Mouse (Mus musculus) left cerebral cortex, postnatal 10 days (tissue): ENCODE measurements at regions not wholly inside any gene's neighbourhood (a gene's known extent, or its start where the extent isn't known, plus 50 kb on each side); places are given as distances from the start of the nearest gene placed in this dataset.
A peak's percentile ranks its signal among the peaks of the same experiment; 100 is the strongest.

ENCODE experiments used
- DNase-seq, 2 experiments: peaks; one replicate each; pipeline ENCODE4 v3.0.0; 2021 to 2022; ENCODE audit warnings: low spot score in 2 of 2, mixed read lengths in 1 of 2; ENCODE audit errors: extremely low spot score in 1 of 2
- intact Hi-C: fragments of 180-260 bp; cut with DNase I; formaldehyde crosslinking; loops from one replicate; pipeline ENCODE4 v1.15.1; 2025

- intact Hi-C loops: no loop called here
Measured at GRCm38 (mm10) chr6:94413987-94414360, 86.2 kb upstream of the Slc25a26 start.

DNA sequence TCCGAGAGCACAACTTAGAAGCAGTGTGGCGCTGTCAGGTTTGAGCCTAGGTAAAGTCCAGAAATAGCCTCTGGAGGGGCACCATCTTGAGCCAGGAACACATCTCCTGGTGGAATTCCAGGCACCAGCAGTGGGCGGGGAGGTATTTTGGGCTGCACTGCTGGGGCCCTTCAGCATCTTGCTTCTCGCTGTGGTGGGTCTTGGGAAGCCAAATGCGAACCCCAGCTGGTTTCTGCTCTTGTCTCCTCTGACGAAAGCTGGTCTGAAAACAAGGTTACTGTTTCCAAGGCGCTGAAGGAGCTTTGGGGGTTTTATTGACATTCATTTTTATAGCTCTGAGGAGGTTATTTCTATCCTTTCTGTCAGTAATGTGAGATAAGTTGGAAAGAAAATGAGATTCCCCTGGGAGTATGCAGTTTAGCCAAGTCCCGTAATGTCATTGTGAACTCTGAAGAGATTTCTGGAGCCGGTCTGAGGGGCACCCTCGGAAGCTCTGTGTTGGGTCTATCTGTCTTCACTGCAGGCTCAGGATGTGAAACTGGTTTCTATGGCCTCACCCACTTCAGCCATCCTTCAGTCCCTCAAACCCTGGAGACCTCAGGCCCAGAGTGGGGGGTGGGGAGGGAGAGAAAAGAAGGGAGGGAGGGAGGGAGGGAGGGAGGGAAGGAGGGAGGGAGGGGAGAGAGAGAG, 86.7 kb upstream of the Slc25a26 start:
- intact Hi-C loops: no loop called here
- peak; percentile 47 to 59 for DNase-seq

More at GRCm38 (mm10) chr6:94413987-94414360, 86.2 kb upstream of the Slc25a26 start:
- DNase-seq: no peak

DNA sequence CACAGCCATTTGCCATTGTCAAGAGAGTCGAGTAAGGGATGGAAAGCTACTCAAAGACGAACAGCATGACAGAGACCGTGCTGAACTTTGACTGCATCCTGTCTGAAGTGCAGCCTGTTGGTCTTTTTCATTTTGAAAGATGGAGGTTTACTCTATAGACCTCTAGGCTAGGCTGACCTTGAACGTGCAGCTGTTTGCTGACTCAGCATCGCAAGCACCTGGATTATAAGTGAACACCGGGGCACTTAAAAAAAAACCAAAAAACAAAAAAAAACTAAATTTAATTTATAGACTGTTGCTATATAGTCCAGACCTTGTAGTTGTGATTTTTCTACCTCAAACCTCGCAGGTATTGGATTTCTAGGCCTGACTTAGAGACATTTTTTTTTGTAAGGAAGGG, 87.8 kb upstream of the Slc25a26 start:
- intact Hi-C loops: no loop called here
- no peak for DNase-seq

DNA sequence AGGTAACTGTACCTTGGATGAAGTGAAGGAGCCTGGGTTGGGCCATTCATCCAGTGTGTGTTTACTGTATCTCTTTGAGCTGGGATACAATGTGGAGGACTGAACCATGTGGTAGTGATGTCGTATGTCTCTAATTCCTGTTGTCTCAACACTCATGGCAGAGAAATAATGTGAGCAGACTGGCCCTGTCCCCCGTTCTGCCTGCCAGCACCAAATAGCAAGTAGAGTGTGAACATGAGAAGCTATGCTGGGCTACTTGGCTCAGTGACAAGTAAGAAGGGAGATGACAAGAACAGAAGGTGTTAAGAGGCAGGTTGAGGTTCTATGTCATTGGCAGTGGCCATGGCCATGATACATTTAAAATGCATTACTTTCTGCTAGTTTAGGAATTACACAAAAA, 89.7 kb upstream of the Slc25a26 start:
- no peak for DNase-seq
- intact Hi-C loops: no loop called here

GRCm38 (mm10) chr6:94408996-94409395, 91.1 kb upstream of the Slc25a26 start:
- no peak for DNase-seq
- intact Hi-C loops: loop anchor here (10.0 kb wide), 1 partner anchor 324 kb away; no protein-coding TSS in a partner anchor

DNA sequence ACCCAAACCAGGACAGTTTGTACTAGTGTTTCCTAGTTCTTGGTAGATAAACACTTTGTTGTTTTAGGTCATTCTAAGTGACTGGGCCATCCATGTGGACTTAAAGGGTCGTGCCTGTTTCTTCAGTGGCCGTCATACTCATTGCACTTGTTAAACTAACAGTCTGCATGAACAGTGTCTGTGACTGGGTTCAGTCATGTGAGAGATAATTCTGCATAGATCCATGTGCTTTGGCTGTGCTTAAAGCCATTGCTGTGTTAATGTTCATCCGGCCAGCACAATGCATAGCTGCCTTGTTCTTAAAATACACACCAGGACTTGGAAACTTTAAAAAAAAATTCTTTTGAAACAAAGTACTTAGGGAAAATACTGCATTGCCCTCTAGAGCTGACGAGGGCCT, 92.4 kb upstream of the Slc25a26 start:
- no peak for DNase-seq
- intact Hi-C loops: loop anchor here (10.0 kb wide), 1 partner anchor 323 kb away; no protein-coding TSS in a partner anchor

GRCm38 (mm10) chr6:94405371-94406076, 94.6 kb upstream of the Slc25a26 start:
- intact Hi-C loops: loop anchor here (10.0 kb wide), 1 partner anchor 321 kb away; no protein-coding TSS in a partner anchor
- DNase-seq: no peak

DNA sequence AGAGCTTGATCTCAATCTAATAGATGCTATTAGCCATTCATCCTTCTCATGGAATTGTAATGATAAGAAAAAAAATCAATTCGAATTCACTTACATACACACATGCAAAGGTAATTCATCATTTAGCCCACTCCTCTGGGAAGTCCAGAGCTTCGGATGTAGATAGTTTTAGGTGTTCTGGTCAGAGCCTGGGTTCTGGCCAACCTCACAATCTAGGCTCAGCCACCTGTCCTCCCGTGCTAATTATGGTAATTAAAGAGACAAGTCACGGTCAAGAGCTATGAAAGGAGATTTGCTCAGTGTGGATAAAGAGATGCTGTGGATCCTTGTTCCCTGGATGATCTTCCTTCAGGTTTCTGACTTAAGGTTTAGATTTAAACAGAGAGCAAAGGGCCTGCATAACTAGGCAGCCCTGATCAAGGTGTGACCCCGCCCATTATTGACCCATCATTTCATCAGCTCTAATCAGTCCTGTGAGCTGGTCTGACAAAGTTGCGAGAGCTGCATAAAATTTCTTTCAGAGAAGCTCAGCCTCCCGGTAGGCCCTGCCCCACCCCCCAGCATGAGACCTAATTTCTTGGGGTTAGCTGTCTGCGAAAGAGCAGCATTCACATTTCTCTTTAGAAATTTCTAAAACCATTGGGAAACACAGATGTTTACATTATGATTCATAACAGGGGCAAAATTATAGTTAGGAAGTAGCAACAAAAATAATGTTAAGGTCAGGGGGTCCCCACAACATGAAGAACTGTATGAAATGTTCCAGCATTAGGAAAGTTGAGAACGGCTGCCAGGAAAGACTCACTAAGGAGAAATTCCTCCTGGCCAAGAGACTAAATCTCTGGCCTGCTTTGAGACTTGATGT, 98.3 kb upstream of the Slc25a26 start:
- intact Hi-C loops: loop anchor here (10.0 kb wide), 1 partner anchor 317 kb away; no protein-coding TSS in a partner anchor

DNA sequence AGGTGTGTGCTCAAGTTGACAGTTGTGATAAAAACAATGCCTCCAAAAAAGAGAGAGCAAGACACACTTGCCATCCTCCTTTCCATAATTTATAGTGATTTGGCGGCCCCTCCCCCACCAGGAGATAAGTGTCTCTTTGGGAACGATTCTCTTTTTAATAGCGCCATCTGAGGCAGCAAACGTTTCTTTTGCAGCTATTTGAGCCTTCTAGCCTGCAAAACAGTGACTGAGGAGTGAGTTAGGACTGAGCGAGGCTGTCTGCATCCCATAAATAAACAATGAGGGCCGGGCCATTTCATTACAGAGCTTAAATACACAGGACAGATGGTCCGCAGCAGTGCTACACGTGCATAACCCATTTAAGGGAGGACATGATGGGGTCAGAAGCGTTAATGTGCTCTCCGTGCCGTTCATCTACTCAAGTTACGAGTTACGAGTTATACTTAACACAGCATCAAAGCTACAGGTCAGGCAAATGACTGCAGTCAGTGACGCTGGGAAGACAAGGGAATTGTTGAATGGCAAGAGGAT, 99.0 kb upstream of the Slc25a26 start:
- intact Hi-C loops: loop anchor here (10.0 kb wide), 1 partner anchor 316 kb away; no protein-coding TSS in a partner anchor
- DNase-seq: peak; percentile 32 to 34

More for the DNA sequence above, 98.3 kb upstream of the Slc25a26 start:
- no peak for DNase-seq

DNA sequence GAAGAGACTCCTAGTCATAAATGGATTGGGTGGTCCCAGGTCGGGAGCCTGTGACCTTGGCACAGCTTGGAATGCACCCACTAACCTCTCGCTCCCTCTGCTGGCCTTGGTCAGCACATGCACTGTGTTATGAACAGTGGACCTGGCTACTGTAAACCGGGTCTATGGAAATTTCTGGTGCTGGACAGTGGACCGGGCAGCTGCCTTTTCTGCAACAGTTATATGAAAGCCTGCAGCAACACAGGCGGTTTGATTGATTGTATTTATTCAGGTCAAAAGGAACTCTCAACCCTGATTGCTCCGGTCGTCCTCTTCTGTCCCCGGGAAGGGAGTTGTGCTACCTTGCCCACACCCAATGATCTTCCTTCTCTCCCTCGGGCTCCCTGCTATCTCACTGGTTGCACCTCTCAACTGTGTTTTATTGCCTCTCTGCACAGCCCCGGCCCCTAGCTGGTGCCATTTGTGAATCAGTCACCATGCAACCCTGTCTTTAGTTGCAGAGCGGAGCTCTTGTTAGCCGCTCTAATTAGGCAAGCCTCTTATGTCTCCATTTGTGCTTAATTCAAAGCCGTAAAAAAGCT, 99.6 kb upstream of the Slc25a26 start:
- intact Hi-C loops: loop anchor here (10.0 kb wide), 1 partner anchor 316 kb away; no protein-coding TSS in a partner anchor
- DNase-seq: peak; percentile 31 to 49

DNA sequence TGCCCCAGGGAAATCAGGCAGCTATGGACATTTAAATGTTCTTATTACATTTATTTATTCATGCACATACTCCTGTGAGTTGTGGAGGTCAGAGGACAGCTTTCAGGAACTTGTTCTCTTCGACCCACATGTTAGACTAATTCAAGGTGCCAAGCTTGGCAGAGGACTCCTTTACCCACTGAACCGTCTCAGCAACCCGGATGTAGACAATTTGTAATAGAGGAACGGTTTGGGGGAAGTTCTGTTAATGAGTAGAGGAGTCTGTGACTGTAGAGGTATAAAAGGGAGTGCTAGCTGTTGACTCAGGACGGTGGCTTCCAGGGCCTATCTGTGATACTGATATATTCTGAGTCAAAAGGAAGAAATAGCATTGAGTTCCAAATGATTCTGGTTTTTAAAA, 107.4 kb upstream of the Magi1 start:
- intact Hi-C loops: no loop called here

DNA sequence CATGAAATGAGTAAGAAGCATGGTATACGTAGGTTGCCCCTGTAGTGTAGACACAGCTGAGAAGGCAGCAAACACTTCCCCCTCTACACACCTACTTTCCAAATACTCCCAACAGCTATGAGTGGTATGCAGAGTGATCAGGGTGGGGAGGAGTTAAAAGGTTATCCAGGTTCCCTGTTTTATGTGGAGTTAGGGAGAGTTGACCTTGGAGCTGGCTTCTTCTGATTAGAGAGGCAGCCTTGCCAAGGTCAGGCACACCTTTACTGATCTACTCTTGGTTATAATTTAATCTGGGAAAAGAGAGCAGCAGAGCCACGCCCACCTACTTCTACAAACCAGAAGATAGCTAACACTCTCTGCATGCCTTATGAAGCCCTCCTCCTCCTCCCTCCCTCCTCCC, 106.7 kb upstream of the Magi1 start:
- no peak for DNase-seq
- intact Hi-C loops: no loop called here

More for the DNA sequence above, 107.4 kb upstream of the Magi1 start:
- no peak for DNase-seq

DNA sequence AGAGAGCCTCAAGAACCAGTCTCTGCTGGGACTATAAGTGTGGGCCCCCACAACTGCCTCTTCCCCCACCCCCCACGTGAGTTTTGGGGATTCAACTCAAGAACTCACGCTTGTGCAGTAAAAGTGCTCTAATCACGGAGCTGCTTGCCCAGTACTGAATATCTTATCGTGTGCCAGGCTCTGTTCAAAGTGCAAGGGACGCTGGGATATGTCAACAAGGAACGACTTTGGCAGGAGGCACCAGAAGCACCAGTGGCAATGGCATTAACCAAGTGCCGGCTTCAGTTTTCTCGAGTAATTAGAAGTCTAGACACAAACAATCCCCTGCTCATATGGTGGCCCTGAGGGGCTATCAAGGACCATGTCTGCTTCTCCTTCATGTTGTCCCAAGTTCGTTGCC, 106.0 kb upstream of the Magi1 start:
- intact Hi-C loops: no loop called here
- no peak for DNase-seq

DNA sequence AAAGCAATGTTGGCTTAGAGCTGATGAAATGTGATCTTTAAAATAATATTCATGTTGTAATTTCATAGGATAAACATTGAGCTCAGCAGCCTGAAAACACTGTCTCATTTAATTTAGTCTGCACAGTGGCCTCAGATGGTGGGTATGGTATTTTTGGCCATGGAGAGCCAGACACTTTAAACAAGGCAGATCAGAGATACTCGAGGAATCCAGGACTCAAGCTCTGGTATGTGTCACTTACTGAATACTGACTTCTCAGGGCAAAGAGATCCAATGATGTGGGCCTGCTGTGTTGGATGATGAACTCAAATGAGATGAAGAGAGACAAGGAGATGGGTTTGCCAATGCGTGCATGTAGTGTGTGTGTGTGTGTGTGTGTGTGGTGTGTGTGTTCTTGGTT, 103.9 kb upstream of the Magi1 start:
- no peak for DNase-seq
- intact Hi-C loops: no loop called here

DNA sequence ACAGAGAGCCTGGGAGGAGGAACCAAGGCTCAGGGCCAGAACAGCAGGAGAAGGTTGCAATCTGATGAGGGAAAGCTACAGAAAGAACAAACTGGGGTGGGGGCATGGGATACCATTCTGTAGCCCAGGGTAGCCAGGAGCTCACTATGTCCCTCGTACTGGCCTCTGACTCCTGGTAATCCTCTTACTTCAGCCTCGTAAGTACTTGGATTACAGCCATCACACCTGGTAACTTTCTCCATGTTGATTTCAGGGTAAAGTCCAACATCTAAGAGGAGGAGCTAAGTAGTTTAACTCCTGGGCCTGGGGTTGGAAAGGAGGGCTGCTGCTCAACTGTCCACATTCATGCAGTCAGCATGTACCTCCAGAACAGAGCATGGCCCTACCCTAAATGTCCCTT, 101.8 kb upstream of the Magi1 start:
- no peak for DNase-seq
- intact Hi-C loops: no loop called here

DNA sequence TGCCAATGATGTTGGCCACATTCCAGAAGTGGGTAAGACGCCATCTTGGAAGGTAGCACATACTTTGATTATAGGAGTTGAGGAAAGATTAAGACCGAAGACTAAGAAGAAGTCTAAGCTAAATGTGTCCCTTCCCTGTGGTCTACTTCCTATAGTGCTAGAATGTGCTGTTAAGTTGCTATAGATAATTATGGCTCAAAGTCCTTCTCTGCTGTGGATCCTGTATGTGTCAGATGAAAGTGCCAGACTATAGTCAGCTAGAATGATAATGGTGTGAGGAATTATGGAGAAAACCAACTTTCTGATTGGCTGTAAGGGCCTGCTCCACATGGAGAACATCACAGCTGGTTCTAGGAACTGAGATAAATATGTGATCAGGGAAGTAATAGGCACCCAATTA, 86.3 kb upstream of the Magi1 start:
- no peak for DNase-seq
- intact Hi-C loops: no loop called here

DNA sequence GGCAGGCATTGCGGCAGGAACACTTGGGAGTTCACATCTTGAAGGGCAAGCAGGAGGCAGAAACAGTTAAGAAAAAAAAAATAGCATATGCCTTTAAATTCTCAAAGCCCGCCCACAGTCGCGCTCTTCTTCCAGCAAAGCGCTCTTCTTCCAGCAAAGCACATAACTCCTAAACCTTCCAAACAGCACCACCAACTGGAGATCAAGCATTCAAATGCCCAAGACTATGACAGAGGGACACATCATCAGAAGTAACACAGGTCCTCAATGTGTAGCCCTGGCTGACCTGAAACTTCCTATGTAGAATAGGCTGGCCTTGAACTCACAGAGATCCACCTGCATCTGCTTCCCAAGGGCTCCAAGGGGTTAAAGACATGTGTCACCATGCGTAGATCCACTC, 80.2 kb upstream of the Magi1 start:
- intact Hi-C loops: no loop called here

GRCm38 (mm10) chr6:94362626-94363025, 78.9 kb upstream of the Magi1 start:
- intact Hi-C loops: no loop called here

More for the DNA sequence above, 80.2 kb upstream of the Magi1 start:
- DNase-seq: peak in 1 of 2 experiments; percentile 37

DNA sequence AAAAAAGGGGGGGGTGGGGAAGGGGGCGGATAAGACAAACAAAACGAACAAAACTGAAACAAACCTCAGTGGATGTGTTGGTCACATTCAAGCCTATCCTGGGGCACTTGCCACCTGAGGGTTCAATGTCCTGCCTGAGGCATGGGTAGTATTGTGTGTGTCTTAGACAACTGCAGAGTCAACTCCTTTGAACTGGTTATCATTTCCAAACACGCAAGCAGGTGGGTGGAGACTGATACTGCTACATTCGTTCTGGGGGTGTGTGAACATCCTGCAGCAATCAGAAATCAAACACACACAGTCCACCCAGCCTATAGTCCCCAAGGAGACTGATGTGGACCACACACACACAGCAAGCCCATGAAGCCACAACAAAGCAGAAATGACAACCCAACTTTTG, 73.9 kb upstream of the Magi1 start:
- intact Hi-C loops: no loop called here
- no peak for DNase-seq

More at GRCm38 (mm10) chr6:94362626-94363025, 78.9 kb upstream of the Magi1 start:
- DNase-seq: no peak
